Mouse (Mus musculus) heart, adult 18-20 months (tissue): ENCODE results near the gene Kpna7. TPM values are rescaled to one million over a fixed set of nuclear protein-coding genes. Genes with fewer than 3 reads are reported as not detected.
"Not testable (repeated sequence)": the region's sequence is repeated elsewhere in the genome, so short reads cannot be mapped to it uniquely, and the experiment has no call there.

ENCODE experiments used
- DNase-seq, 2 experiments: peaks; one replicate each; pipeline ENCODE4 v3.0.0; 2021 to 2022; ENCODE audit warnings: mixed read lengths in 1 of 2
- total RNA-seq, 2 experiments: library from RNA; stranded (reverse); gene quantifications; 2 replicates each; pipeline ENCODE4 v1.2.3; 2021

The Kpna7 gene
- total RNA-seq, 2 experiments from 2014 or later, result not detected

GRCm38 (mm10) chr5:145020254-145020653 is 63.6 kb downstream of the Kpna7 start:
- DNase-seq, result peak in 1 of 2 experiments; percentile 4

GRCm38 (mm10) chr5:145016761-145017160 is 67.1 kb downstream of the Kpna7 start:
- DNase-seq, result not testable (repeated sequence)

- no peak for DNase-seq
These were observed 69.6 kb downstream of the Kpna7 start for GRCm38 (mm10) chr5:145014278-145014677.

- no peak for DNase-seq
These were observed 74.8 kb downstream of the Kpna7 start for GRCm38 (mm10) chr5:145008878-145009659.

- DNase-seq, result no peak
These were observed 78.2 kb downstream of the Kpna7 start for GRCm38 (mm10) chr5:145005596-145005995.

GRCm38 (mm10) chr5:145004495-145004894 is 79.3 kb downstream of the Kpna7 start:
- no peak for DNase-seq

- DNase-seq, result no peak
These were observed 80.5 kb downstream of the Kpna7 start for GRCm38 (mm10) chr5:145003362-145003761.

GRCm38 (mm10) chr5:144998491-144998890 is 85.3 kb downstream of the Kpna7 start:
- no peak for DNase-seq

- DNase-seq, result no peak
These were observed 93.3 kb downstream of the Kpna7 start for GRCm38 (mm10) chr5:144990481-144990880.

GRCm38 (mm10) chr5:144990051-144990450 is 93.8 kb downstream of the Kpna7 start:
- no peak for DNase-seq

- no peak for DNase-seq
These were observed 94.8 kb downstream of the Kpna7 start for GRCm38 (mm10) chr5:144989061-144989405.

GRCm38 (mm10) chr5:144988340-144989060 is 95.3 kb downstream of the Kpna7 start:
- DNase-seq, result peak; percentile 60 to 64

GRCm38 (mm10) chr5:144987561-144987960 is 96.3 kb downstream of the Kpna7 start:
- DNase-seq, result no peak

- DNase-seq, result no peak
These were observed 99.0 kb downstream of the Kpna7 start for GRCm38 (mm10) chr5:144984839-144985238.

GRCm38 (mm10) chr5:144983227-144983626 is 100.6 kb downstream of the Kpna7 start:
- DNase-seq, result no peak

GRCm38 (mm10) chr5:144979110-144979509 is 104.7 kb downstream of the Kpna7 start:
- no peak for DNase-seq

- peak; percentile 47 to 50 for DNase-seq
These were observed 105.2 kb downstream of the Kpna7 start for GRCm38 (mm10) chr5:144978533-144979107.

GRCm38 (mm10) chr5:144971266-144971665 is 112.6 kb downstream of the Kpna7 start:
- no peak for DNase-seq

GRCm38 (mm10) chr5:144965639-144966351 is 118.0 kb downstream of the Kpna7 start, which contains the start of gene Smurf1:
TSS of gene Smurf1 (minus strand) at chr5:144965847.
- DNase-seq, result peak; percentile 85 to 90

- peak; percentile 88 to 89 for DNase-seq
These were observed 118.8 kb downstream of the Kpna7 start for GRCm38 (mm10) chr5:144964872-144965638.

- no peak for DNase-seq
These were observed 119.4 kb downstream of the Kpna7 start for GRCm38 (mm10) chr5:144964465-144964864.
